Mouse (Mus musculus): ENCODE results near the gene Ddx31. TPM values are rescaled to one million over a fixed set of nuclear protein-coding genes. Genes with fewer than 3 reads are reported as not detected.

Ddx31 gene
- total RNA-seq, 2 experiments from 2014 or later = 4.6 to 7.8 TPM

Other genes with a start within 250 kb of the Ddx31 start
- gene Gfi1b, start 218.4 kb upstream of the Ddx31 start, total RNA-seq (2021) = under 1 TPM in 1 of 2 experiments, not detected in 1; 0.60 TPM
- 10 to 100 TPM; 21.9 to 22.3 TPM for gene Tsc1, start 199.2 kb upstream of the Ddx31 start, total RNA-seq (2021)
- gene Spaca9, start 140.7 kb upstream of the Ddx31 start, total RNA-seq (2021) = under 1 TPM in 1 of 2 experiments, not detected in 1; 0.88 TPM
- under 1 TPM in 1 of 2 experiments, not detected in 1; 0.23 TPM for gene Ak8, start 140.2 kb upstream of the Ddx31 start, total RNA-seq (2021)
- gene Gtf3c4, start within 50 bp of the Ddx31 start, total RNA-seq (2021) = 10 to 100 TPM; 25.1 to 27.1 TPM
- gene Barhl1, start 76.3 kb downstream of the Ddx31 start, total RNA-seq (2021) = not detected
- gene Cfap77, start 214.7 kb downstream of the Ddx31 start, total RNA-seq (2021) = under 1 TPM; 0.26 to 0.27 TPM
- gene Ttf1, start 219.9 kb downstream of the Ddx31 start, total RNA-seq (2021) = 1 to 10 TPM; 7.2 to 8.8 TPM

All from gastrocnemius, postnatal 4 days (tissue).